Mouse (Mus musculus): ENCODE data around the gene Cd28. TPM values are rescaled to one million over a fixed set of nuclear protein-coding genes. Genes with fewer than 3 reads are reported as not detected.

The Cd28 gene
- 0.40 and 0.48 TPM in 2 replicates for polyA plus RNA-seq (2012)

GRCm38 (mm10) chr1:60716567-60716966 lies at the start of gene Cd28:
TSS of gene Cd28 (plus strand) at chr1:60716800.

Other genes with a start within 250 kb of the Cd28 start
- 0.82 and 1.1 TPM in 2 replicates for gene Raph1, start 149.7 kb upstream of the Cd28 start, polyA plus RNA-seq (2012)
- gene Ctla4, start 170.2 kb downstream of the Cd28 start, polyA plus RNA-seq (2012), result 0.13 and 0.14 TPM in 2 replicates